Mouse (Mus musculus): ENCODE measurements around the gene Celsr1.

DNA sequence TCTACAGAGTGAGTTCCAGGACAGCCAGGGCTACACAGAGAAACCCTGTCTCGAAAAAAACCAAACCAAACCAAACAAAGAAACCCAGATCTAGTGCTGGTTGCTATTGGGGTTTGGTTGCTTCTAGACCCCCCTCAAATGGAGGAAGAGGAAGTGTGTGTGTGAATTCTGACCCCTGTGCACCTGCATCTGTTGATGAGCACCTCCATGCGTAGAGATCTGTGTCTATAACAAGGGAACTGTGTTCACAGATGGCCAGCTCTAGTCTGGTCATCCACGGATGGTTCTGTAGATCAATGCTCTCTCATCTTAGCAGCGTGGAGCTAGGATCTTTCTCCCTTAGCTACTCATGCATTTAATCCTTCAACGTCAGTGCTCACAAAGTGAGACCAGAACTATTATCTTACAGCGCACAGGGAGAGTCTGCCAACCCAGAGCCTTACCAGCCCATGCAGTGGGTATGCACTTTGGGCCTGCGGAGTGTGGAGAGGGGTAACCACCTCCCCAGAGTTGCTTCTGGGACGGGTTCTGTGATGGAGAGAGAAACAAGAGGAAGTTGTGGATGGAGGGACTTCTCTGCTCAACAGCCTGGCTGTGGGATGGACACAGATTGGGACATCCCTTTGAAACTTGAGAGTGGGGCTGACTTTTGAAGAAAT, 30.7 kb upstream of the Celsr1 start:
- TF ChIP-seq CTCF (IDR thresholded peaks at IDR 0.05; ENCODE audit: control insufficient read depth, insufficient read depth, insufficient read length) (no peak), MYOG (IDR thresholded peaks at IDR 0.05; ENCODE audit: control insufficient read depth, extremely low read depth, insufficient read length) (no peak)

All from C2C12 (cell line).